Mouse (Mus musculus): ENCODE measurements around the gene Gm10097. TPM values are rescaled to one million over a fixed set of nuclear protein-coding genes. Genes with fewer than 3 reads are reported as not detected.

The Gm10097 gene
- polyA plus RNA-seq, 1 experiment from 2014 or later, result 0.18 TPM

GRCm38 (mm10) chr10:5057661-5058060 is 11.3 kb upstream of the Gm10097 start:
- Histone ChIP-seq H3K4me3 (no peak overlapping the region), H3K27ac (no peak overlapping the region), H3K4me1 (peaks cover 19% of the 10 kb centered on the region), H3K36me3 (peaks cover 25% of the 10 kb centered on the region), H3K9me3 (no peaks in the 10 kb centered on the region), H3K27me3 (ENCODE audit: insufficient read depth, poor library complexity, severe bottlenecking) (no peaks in the 10 kb centered on the region)
- no peak for DNase-seq (ENCODE audit: low spot score)
- 93% methylated on average over 15 of the region's 15 CpGs for WGBS

DNA sequence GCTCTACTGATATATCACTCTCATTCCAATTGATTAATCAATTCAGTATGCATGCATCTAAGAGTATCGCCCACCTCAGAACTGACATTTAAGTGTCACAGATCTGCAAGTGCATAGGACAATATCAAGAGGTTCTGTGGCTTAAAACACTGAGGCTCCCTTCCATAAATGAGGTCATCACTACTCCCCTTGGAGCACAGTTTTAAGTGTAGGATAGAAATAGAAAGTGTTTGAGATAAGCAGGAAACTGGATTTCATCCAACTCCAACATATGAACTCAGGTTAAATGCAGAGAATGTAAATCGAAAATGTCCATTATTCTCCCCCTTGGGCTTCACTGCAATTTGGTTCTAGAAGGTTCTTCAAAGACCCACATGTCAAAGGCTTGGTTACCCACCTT is 10.1 kb upstream of the Gm10097 start:
- peaks cover 29% of the 10 kb centered on the region for H3K36me3 ChIP-seq
- no peaks in the 10 kb centered on the region for H3K9me3 ChIP-seq
- no peaks in the 10 kb centered on the region for H3K27me3 ChIP-seq (ENCODE audit: insufficient read depth, poor library complexity, severe bottlenecking)
- H3K4me3 ChIP-seq, result no peak overlapping the region
- DNase-seq (ENCODE audit: low spot score), result no peak
- WGBS, result 67% methylated on average over 2 of the region's 2 CpGs
- peak overlapping the region; percentile 69; the same call in 1 of the 2 replicates for H3K27ac ChIP-seq
- H3K4me1 ChIP-seq, result peaks cover 19% of the 10 kb centered on the region

DNA sequence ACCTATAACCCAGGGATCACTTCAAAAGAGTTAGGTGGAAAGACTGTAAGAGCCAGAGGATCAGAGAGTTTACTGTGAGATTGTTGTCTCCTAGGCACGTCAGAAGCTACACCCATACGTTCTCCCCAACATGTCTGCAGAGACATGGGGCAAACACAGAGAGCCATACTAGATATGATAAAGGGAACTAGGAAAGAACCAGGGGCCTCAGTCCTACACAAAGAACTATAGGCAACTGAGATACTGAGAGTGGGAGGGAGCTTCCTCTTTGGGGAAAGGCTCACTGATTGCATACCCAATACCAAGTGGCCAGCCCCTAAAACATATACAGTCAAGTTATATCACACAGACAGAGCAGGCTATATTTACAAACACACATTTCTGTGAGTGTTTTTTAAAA is 9.0 kb upstream of the Gm10097 start:
- H3K27ac ChIP-seq, result no peak overlapping the region
- no peaks in the 10 kb centered on the region for H3K27me3 ChIP-seq (ENCODE audit: insufficient read depth, poor library complexity, severe bottlenecking)
- peaks cover 19% of the 10 kb centered on the region for H3K4me1 ChIP-seq
- H3K36me3 ChIP-seq, result peaks cover 26% of the 10 kb centered on the region
- WGBS, result 44% methylated on average over 2 of the region's 2 CpGs
- H3K4me3 ChIP-seq, result no peak overlapping the region
- DNase-seq (ENCODE audit: low spot score), result no peak
- H3K9me3 ChIP-seq, result no peaks in the 10 kb centered on the region

GRCm38 (mm10) chr10:5067113-5067512 is 1.9 kb upstream of the Gm10097 start:
- Histone ChIP-seq H3K4me1 (peaks cover 7% of the 10 kb centered on the region; the same call in 1 of the 2 replicates), H3K27me3 (ENCODE audit: insufficient read depth, poor library complexity, severe bottlenecking) (no peaks in the 10 kb centered on the region), H3K9me3 (no peaks in the 10 kb centered on the region), H3K27ac (no peak overlapping the region), H3K36me3 (peaks cover 11% of the 10 kb centered on the region; the same call in 1 of the 2 replicates), H3K4me3 (no peak overlapping the region)
- no peak for DNase-seq (ENCODE audit: low spot score)
- 91% methylated on average over 3 of the region's 3 CpGs for WGBS

- Histone ChIP-seq H3K27ac (no peak overlapping the region; the same call in 1 of the 2 replicates), H3K4me1 (peaks cover 7% of the 10 kb centered on the region; the same call in 1 of the 2 replicates), H3K9me3 (no peaks in the 10 kb centered on the region), H3K4me3 (no peak overlapping the region), H3K27me3 (ENCODE audit: insufficient read depth, poor library complexity, severe bottlenecking) (no peaks in the 10 kb centered on the region), H3K36me3 (peaks cover 20% of the 10 kb centered on the region; the same call in 1 of the 2 replicates)
- DNase-seq (ENCODE audit: low spot score), result no peak
- 89% methylated on average over 11 of the region's 11 CpGs for WGBS
Observed at GRCm38 (mm10) chr10:5070168-5070940, 1.4 kb downstream of the Gm10097 start.

GRCm38 (mm10) chr10:5070941-5071231 is 1.9 kb downstream of the Gm10097 start:
- Histone ChIP-seq H3K9me3 (no peaks in the 10 kb centered on the region), H3K27me3 (ENCODE audit: insufficient read depth, poor library complexity, severe bottlenecking) (no peaks in the 10 kb centered on the region), H3K27ac (no peak overlapping the region), H3K4me1 (peaks cover 7% of the 10 kb centered on the region; the same call in 1 of the 2 replicates), H3K36me3 (peaks cover 20% of the 10 kb centered on the region; the same call in 1 of the 2 replicates), H3K4me3 (no peak overlapping the region)
- 87% methylated on average over 3 of the region's 3 CpGs for WGBS
- no peak for DNase-seq (ENCODE audit: low spot score)

- DNase-seq (ENCODE audit: low spot score), result no peak
- H3K4me3 ChIP-seq, result no peak overlapping the region
- peaks cover 22% of the 10 kb centered on the region; the same call in 1 of the 2 replicates for H3K36me3 ChIP-seq
- no peaks in the 10 kb centered on the region for H3K9me3 ChIP-seq
- H3K27ac ChIP-seq, result no peak overlapping the region
- H3K27me3 ChIP-seq (ENCODE audit: insufficient read depth, poor library complexity, severe bottlenecking), result no peaks in the 10 kb centered on the region
- peaks cover 7% of the 10 kb centered on the region; the same call in 1 of the 2 replicates for H3K4me1 ChIP-seq
- WGBS, result 79% methylated on average over 8 of the region's 8 CpGs
Observed at GRCm38 (mm10) chr10:5072054-5072453, 3.1 kb downstream of the Gm10097 start.

GRCm38 (mm10) chr10:5075724-5076123 is 6.7 kb downstream of the Gm10097 start:
- H3K27ac ChIP-seq, result no peak overlapping the region
- no peak for DNase-seq (ENCODE audit: low spot score)
- no peaks in the 10 kb centered on the region for H3K9me3 ChIP-seq
- H3K4me3 ChIP-seq, result no peak overlapping the region
- peaks cover 18% of the 10 kb centered on the region; the same call in 1 of the 2 replicates for H3K36me3 ChIP-seq
- H3K27me3 ChIP-seq (ENCODE audit: insufficient read depth, poor library complexity, severe bottlenecking), result no peaks in the 10 kb centered on the region
- 89% methylated on average over 7 of the region's 7 CpGs for WGBS
- no peaks in the 10 kb centered on the region for H3K4me1 ChIP-seq

- no peak for DNase-seq (ENCODE audit: low spot score)
- H3K27me3 ChIP-seq (ENCODE audit: insufficient read depth, poor library complexity, severe bottlenecking), result no peaks in the 10 kb centered on the region
- H3K27ac ChIP-seq, result no peak overlapping the region
- H3K4me3 ChIP-seq, result no peak overlapping the region
- H3K9me3 ChIP-seq, result no peaks in the 10 kb centered on the region
- H3K36me3 ChIP-seq, result peaks cover 10% of the 10 kb centered on the region; the same call in 1 of the 2 replicates
- 82% methylated on average over 9 of the region's 9 CpGs for WGBS
- H3K4me1 ChIP-seq, result no peaks in the 10 kb centered on the region
Observed at GRCm38 (mm10) chr10:5079945-5080468, 11.0 kb downstream of the Gm10097 start.

DNA sequence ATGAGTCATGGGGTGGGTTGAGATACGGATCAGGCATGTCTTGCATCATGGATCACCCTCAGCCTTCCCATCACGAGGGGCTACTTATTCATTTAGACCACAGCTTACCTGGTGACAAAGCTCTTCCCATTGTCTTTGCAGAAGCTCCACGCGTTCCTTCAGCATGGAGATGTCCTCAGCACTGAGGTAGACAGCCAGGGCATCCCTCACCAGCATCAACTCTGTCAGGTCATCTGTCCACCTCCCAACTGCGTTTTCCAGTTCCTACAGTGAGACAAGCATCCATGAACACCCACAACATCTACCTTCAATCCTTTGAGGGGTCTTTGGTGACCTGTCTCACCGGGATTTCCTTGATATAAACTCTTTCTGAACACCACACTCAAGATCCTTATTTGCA is 14.7 kb downstream of the Gm10097 start:
- Histone ChIP-seq H3K36me3 (peaks cover 8% of the 10 kb centered on the region; the same call in 1 of the 2 replicates), H3K27ac (no peak overlapping the region), H3K4me1 (no peaks in the 10 kb centered on the region), H3K9me3 (no peaks in the 10 kb centered on the region), H3K4me3 (no peak overlapping the region), H3K27me3 (ENCODE audit: insufficient read depth, poor library complexity, severe bottlenecking) (no peaks in the 10 kb centered on the region)
- DNase-seq (ENCODE audit: low spot score), result no peak
- 77% methylated on average over 6 of the region's 6 CpGs for WGBS

- WGBS, result 87% methylated on average over 5 of the region's 5 CpGs
- Histone ChIP-seq H3K9me3 (no peaks in the 10 kb centered on the region), H3K4me3 (no peak overlapping the region), H3K36me3 (peaks cover 8% of the 10 kb centered on the region; the same call in 1 of the 2 replicates), H3K27ac (no peak overlapping the region), H3K27me3 (ENCODE audit: insufficient read depth, poor library complexity, severe bottlenecking) (no peaks in the 10 kb centered on the region), H3K4me1 (no peaks in the 10 kb centered on the region)
- DNase-seq (ENCODE audit: low spot score), result no peak
Observed at GRCm38 (mm10) chr10:5085792-5086191, 16.8 kb downstream of the Gm10097 start.

GRCm38 (mm10) chr10:5086329-5086728 is 17.3 kb downstream of the Gm10097 start:
- WGBS, result 76% methylated on average over 6 of the region's 6 CpGs
- H3K27me3 ChIP-seq (ENCODE audit: insufficient read depth, poor library complexity, severe bottlenecking), result no peaks in the 10 kb centered on the region
- H3K9me3 ChIP-seq, result no peaks in the 10 kb centered on the region
- no peak for DNase-seq (ENCODE audit: low spot score)
- H3K4me1 ChIP-seq, result no peaks in the 10 kb centered on the region
- H3K36me3 ChIP-seq, result peaks cover 8% of the 10 kb centered on the region; the same call in 1 of the 2 replicates
- no peak overlapping the region for H3K27ac ChIP-seq
- H3K4me3 ChIP-seq, result no peak overlapping the region

DNA sequence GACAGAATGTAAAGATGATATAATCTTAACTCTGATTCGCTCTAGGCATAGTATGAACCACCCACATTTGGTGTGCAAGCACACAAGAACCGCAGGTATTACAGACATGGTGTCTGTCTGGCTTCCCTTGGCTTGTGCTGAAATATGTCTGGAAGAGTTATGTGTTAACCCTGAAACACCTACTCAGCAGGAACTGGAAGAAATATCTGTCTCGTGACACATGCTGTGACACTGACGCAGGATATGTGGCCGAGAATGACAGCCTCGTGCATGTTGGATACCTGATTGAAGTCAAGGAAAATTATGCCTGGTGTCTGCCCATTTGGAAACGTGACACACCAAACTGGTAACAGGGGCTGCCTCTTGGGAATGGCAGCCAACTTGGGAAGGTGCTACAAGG is 18.3 kb downstream of the Gm10097 start:
- Histone ChIP-seq H3K9me3 (no peaks in the 10 kb centered on the region), H3K27me3 (ENCODE audit: insufficient read depth, poor library complexity, severe bottlenecking) (no peaks in the 10 kb centered on the region), H3K36me3 (peaks cover 8% of the 10 kb centered on the region; the same call in 1 of the 2 replicates), H3K4me1 (no peaks in the 10 kb centered on the region), H3K4me3 (no peak overlapping the region), H3K27ac (no peak overlapping the region)
- whole genome bisulfite sequencing, result 80% methylated on average over 7 of the region's 7 CpGs
- DNase-seq (ENCODE audit: low spot score), result no peak

All from heart, embryonic 10.5 days (tissue).